Mouse (Mus musculus) heart, embryonic 14.5 days (tissue): ENCODE measurements around the gene Rgs2. TPM values are rescaled to one million over a fixed set of nuclear protein-coding genes. Genes with fewer than 3 reads are reported as not detected.
A peak's percentile ranks its signal among the peaks of the same experiment; 100 is the strongest.

Source experiments
- ATAC-seq: fragments of 200-750 bp; cut with Nextera tagmentation; 2 replicates; pipeline ENCODE4 v1.8.0; 2017; ENCODE audit warnings: low read depth, moderate TSS enrichment; ENCODE audit not compliant: insufficient number of reproducible peaks, insufficient read depth, low FRiP score
- H3K27ac ChIP-seq, 2 experiments: fragments of 200-500 bp in 1 of 2; fragments of 300-500 bp in 1 of 2; sonication (generic) in 1 of 2; replicated peaks in 1 of 2; 2 replicates each; pipeline ENCODE4 v1.5.1; 2012 to 2014; ENCODE audit warnings: low read depth in 2 of 2, low read length in 2 of 2, control low read depth in 1 of 2, mild to moderate bottlenecking in 1 of 2, mixed read lengths in 1 of 2; ENCODE audit not compliant: control insufficient read depth in 1 of 2, insufficient read depth in 1 of 2
- H3K27me3 ChIP-seq: fragments of 300-500 bp; sonication (generic); 2 replicates; pipeline ENCODE4 v1.6.1; 2014; ENCODE audit warnings: mild to moderate bottlenecking, low read length, control low read depth; ENCODE audit not compliant: control insufficient read depth, insufficient read depth
- H3K36me3 ChIP-seq: fragments of 300-500 bp; sonication (generic); 2 replicates; pipeline ENCODE4 v1.6.1; 2014; ENCODE audit warnings: mild to moderate bottlenecking, control low read depth, low read length, mixed read lengths; ENCODE audit not compliant: control insufficient read depth, insufficient read depth
- H3K4me1 ChIP-seq, 2 experiments: fragments of 200-500 bp in 1 of 2; fragments of 300-500 bp in 1 of 2; sonication (generic) in 1 of 2; 2 replicates each; pipeline ENCODE4 v1.6.1; 2012 to 2014; ENCODE audit warnings: low read length in 2 of 2, control low read depth in 1 of 2, mixed read lengths in 1 of 2; ENCODE audit not compliant: control insufficient read depth in 2 of 2, insufficient read depth in 2 of 2
- H3K4me2 ChIP-seq: fragments of 300-500 bp; sonication (generic); 2 replicates; pipeline ENCODE4 v1.6.1; 2014; ENCODE audit warnings: mild to moderate bottlenecking, low read length
- H3K4me3 ChIP-seq, 2 experiments: fragments of 200-500 bp in 1 of 2; fragments of 300-500 bp in 1 of 2; sonication (generic) in 1 of 2; 2 replicates each; pipeline ENCODE4 v1.5.1; 2012 to 2014; ENCODE audit warnings: low read length in 2 of 2, mild to moderate bottlenecking in 2 of 2, control low read depth in 1 of 2, low read depth in 1 of 2, moderate library complexity in 1 of 2; ENCODE audit not compliant: control insufficient read depth in 1 of 2, insufficient read depth in 1 of 2
- H3K9ac ChIP-seq: fragments of 300-500 bp; sonication (generic); 2 replicates; pipeline ENCODE4 v1.6.1; 2014; ENCODE audit warnings: mild to moderate bottlenecking, low read length
- H3K9me3 ChIP-seq: fragments of 300-500 bp; sonication (generic); 2 replicates; pipeline ENCODE4 v1.6.1; 2016; ENCODE audit warnings: low read length, control low read depth; ENCODE audit not compliant: control insufficient read depth
- WGBS: fragments of 180-500 bp; shearing (Covaris S2); extraction: QIAGEN DNeasy Blood & Tissue Kit; methylation state at CpG from one replicate; pipeline ENCODE4 v1.1.7; 2014; 5-methylcytosine and 5-hydroxymethylcytosine counted together
- polyA plus RNA-seq: library from polyadenylated mRNA; unstranded; fragments of >200 nt; fragmentation: Nextera tagmentation; extraction: Ambion mirVana; gene quantifications from 2 replicates; pipeline ENCODE4 v1.2.1, GENCODE M21; 2014

Gene Rgs2
- polyA plus RNA-seq, result 19.8 and 23.6 TPM in 2 replicates

- peaks cover 16% of the 10 kb centered on the region for H3K36me3 ChIP-seq
- peak within 1 kb of the TSS; percentile 85 for H3K9ac ChIP-seq
- ATAC-seq, result peak; percentile 100
- WGBS, result under 1% methylated on average over 57 of the region's 57 CpGs
- H3K4me2 ChIP-seq, result peak within 1 kb of the TSS; percentile 95
- H3K9me3 ChIP-seq, result no peaks in the 10 kb centered on the region
- peak within 1 kb of the TSS; percentile 75 to 96 for H3K4me3 ChIP-seq
- peak within 1 kb of the TSS; percentile 62 to 74 for H3K27ac ChIP-seq
- H3K27me3 ChIP-seq, result no peaks in the 10 kb centered on the region
- H3K4me1 ChIP-seq, result peaks cover 2 to 3% of the 10 kb centered on the region in 2 experiments; a peak in 2 of 4 replicates
Observed at GRCm38 (mm10) chr1:144003904-144004740, at the start of gene Rgs2. TSS of gene Rgs2 (minus strand) at chr1:144004161.

- 68% methylated on average over 4 of the region's 4 CpGs for WGBS
- Histone ChIP-seq H3K27ac (no peak overlapping the region), H3K9me3 (no peaks in the 10 kb centered on the region), H3K27me3 (no peaks in the 10 kb centered on the region), H3K9ac (no peak overlapping the region), H3K36me3 (no peaks in the 10 kb centered on the region), H3K4me2 (no peak overlapping the region), H3K4me1 (peaks cover 2 to 5% of the 10 kb centered on the region in 2 experiments; a peak in 2 of 4 replicates), H3K4me3 (no peak overlapping the region)
- no peak for ATAC-seq
Observed at GRCm38 (mm10) chr1:144053401-144053800, 49.4 kb upstream of the Rgs2 start.

GRCm38 (mm10) chr1:144041826-144042225, 37.9 kb upstream of the Rgs2 start:
- H3K27ac ChIP-seq, result no peak overlapping the region
- H3K4me2 ChIP-seq, result no peak overlapping the region
- H3K27me3 ChIP-seq, result no peaks in the 10 kb centered on the region
- no peaks in the 10 kb centered on the region for H3K4me1 ChIP-seq
- no peak for ATAC-seq
- H3K4me3 ChIP-seq, result no peak overlapping the region
- H3K9me3 ChIP-seq, result no peaks in the 10 kb centered on the region
- 87% methylated on average over 2 of the region's 2 CpGs for WGBS
- H3K9ac ChIP-seq, result no peak overlapping the region
- H3K36me3 ChIP-seq, result no peaks in the 10 kb centered on the region

- Histone ChIP-seq H3K27ac (no peak overlapping the region), H3K4me1 (no peaks in the 10 kb centered on the region), H3K4me2 (no peak overlapping the region), H3K9me3 (no peaks in the 10 kb centered on the region), H3K36me3 (no peaks in the 10 kb centered on the region), H3K9ac (no peak overlapping the region), H3K27me3 (no peaks in the 10 kb centered on the region), H3K4me3 (no peak overlapping the region)
- no peak for ATAC-seq
- WGBS, result 65% methylated on average over 1 of the region's 1 CpGs
Observed at GRCm38 (mm10) chr1:144033498-144033897, 29.5 kb upstream of the Rgs2 start.

GRCm38 (mm10) chr1:144030499-144030898, 26.5 kb upstream of the Rgs2 start:
- no peak overlapping the region for H3K27ac ChIP-seq
- no peak overlapping the region for H3K4me2 ChIP-seq
- H3K9me3 ChIP-seq, result no peaks in the 10 kb centered on the region
- WGBS, result 59% methylated on average over 6 of the region's 6 CpGs
- H3K36me3 ChIP-seq, result no peaks in the 10 kb centered on the region
- no peak for ATAC-seq
- no peak overlapping the region for H3K4me3 ChIP-seq
- no peak overlapping the region for H3K9ac ChIP-seq
- no peaks in the 10 kb centered on the region for H3K27me3 ChIP-seq
- no peaks in the 10 kb centered on the region for H3K4me1 ChIP-seq

GRCm38 (mm10) chr1:144029679-144030078, 25.7 kb upstream of the Rgs2 start:
- Histone ChIP-seq H3K27ac (no peak overlapping the region), H3K9ac (no peak overlapping the region), H3K27me3 (no peaks in the 10 kb centered on the region), H3K4me3 (no peak overlapping the region), H3K9me3 (no peaks in the 10 kb centered on the region), H3K4me2 (no peak overlapping the region), H3K36me3 (no peaks in the 10 kb centered on the region), H3K4me1 (no peaks in the 10 kb centered on the region)
- ATAC-seq, result no peak
- WGBS, result 85% methylated on average over 10 of the region's 10 CpGs

GRCm38 (mm10) chr1:144018417-144018958, 14.5 kb upstream of the Rgs2 start:
- no peaks in the 10 kb centered on the region for H3K27me3 ChIP-seq
- H3K4me1 ChIP-seq, result peaks cover 2 to 5% of the 10 kb centered on the region in 2 experiments; a peak in 3 of 4 replicates
- H3K9me3 ChIP-seq, result no peaks in the 10 kb centered on the region
- H3K27ac ChIP-seq, result peak overlapping the region in 1 of 2 experiments; percentile 31; a peak in 1 of 4 replicates
- 0 out of 2 replicates have a peak, but pooled peaks have one; percentile 17 for ATAC-seq
- 45% methylated on average over 7 of the region's 7 CpGs for whole genome bisulfite sequencing
- H3K36me3 ChIP-seq, result no peaks in the 10 kb centered on the region
- H3K4me2 ChIP-seq, result no peak overlapping the region
- H3K4me3 ChIP-seq, result no peak overlapping the region
- H3K9ac ChIP-seq, result no peak overlapping the region
